Comparison of ENCODE assay signal across 22 mouse cellular contexts in the genomic region with DNA sequence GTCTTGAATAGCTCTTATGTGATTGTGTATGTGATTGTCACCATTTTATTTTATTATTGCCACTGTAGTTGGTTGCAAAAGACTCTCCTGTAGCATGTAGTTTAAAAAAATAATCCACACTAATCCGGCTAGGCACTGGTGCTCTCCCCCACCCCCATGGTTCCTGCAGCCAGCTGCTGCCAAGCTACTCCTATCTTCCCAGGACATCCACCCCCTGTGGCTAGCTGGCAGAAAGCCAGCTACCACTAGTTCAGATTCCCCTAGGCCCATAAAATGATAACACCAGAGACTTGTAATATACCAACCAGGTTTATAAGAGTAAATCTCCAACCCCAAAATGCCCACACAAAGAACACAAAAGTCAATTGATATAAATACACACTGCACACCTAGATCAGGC. TPM values are rescaled to one million over a fixed set of nuclear protein-coding genes. Genes with fewer than 3 reads are reported as not detected.
DNase-seq lines count a peak whose midpoint lies in the region; ATAC-seq and TF ChIP-seq lines count a peak whose summit lies in the region.
"Had no signal": no experiment of that assay in that cellular context is flagged by ENCODE, and none has a peak within 500 bp of the region (broad histone marks: within the 10 kb centered on the region; RNA-seq: fewer than 3 reads in every experiment).

No protein-coding gene starts in this region.

- WGBS in liver, postnatal 0 days (ENCODE audit: insufficient replicate concordance): 53% methylated on average over 1 of the region's 1 CpGs
- 71% methylated on average over 1 of the region's 1 CpGs for WGBS in liver, embryonic 11.5 days

- TF ChIP-seq CTCF in liver, postnatal 0 days (IDR thresholded peaks at IDR 0.05; ENCODE audit: low read depth): no peak
- TF ChIP-seq CTCF in MEL (IDR thresholded peaks at IDR 0.05 in 2 of 3, conservative IDR thresholded peaks at IDR 0.05 in 1 of 3; ENCODE audit: control insufficient read depth in 1 of 3, insufficient read depth in 1 of 3, low read depth in 2 of 3, low read length in 3 of 3, poor library complexity in 1 of 3, severe bottlenecking in 1 of 3): no peak

- no peak overlapping the region for H3K4me2 ChIP-seq in liver, postnatal 0 days (ENCODE audit: low read depth, low read length)
- no peak overlapping the region for H3K4me2 ChIP-seq in liver, embryonic 11.5 days
- H3K4me2 ChIP-seq: embryonic facial prominence, embryonic 13.5 days; forebrain, embryonic 13.5 days; heart, embryonic 13.5 days; hindbrain, embryonic 15.5 days had no signal

- H3K4me3 ChIP-seq in liver, postnatal 0 days (ENCODE audit: low read depth, low read length): no peak overlapping the region
- H3K4me3 ChIP-seq in liver, embryonic 11.5 days (ENCODE audit: low read depth, low read length): no peak overlapping the region
- H3K4me3 ChIP-seq in MEL (ENCODE audit: control insufficient read depth in 1 of 2, insufficient read depth in 1 of 2, low read depth in 2 of 2, low read length in 2 of 2): no peak overlapping the region
- H3K4me3 ChIP-seq: embryonic facial prominence, embryonic 13.5 days; forebrain, embryonic 13.5 days; heart, embryonic 13.5 days; hindbrain, embryonic 15.5 days had no signal

- no peaks in the 10 kb centered on the region for H3K79me2 ChIP-seq in MEL (ENCODE audit: control insufficient read depth, insufficient read depth, low read length, poor library complexity)

- TF ChIP-seq POLR2A in MEL (IDR thresholded peaks at IDR 0.05; ENCODE audit: control insufficient read depth in 1 of 2, insufficient read depth in 1 of 2, low read depth in 1 of 2, low read length in 2 of 2, poor library complexity in 1 of 2): no peak

- no peak overlapping the region for H3K27ac ChIP-seq in liver, postnatal 0 days (ENCODE audit: low read depth)
- no peak overlapping the region for H3K27ac ChIP-seq in liver, embryonic 11.5 days (ENCODE audit: low read depth, low read length)
- no peak overlapping the region for H3K27ac ChIP-seq in MEL (ENCODE audit: control insufficient read depth, low read depth, low read length)
- H3K27ac ChIP-seq: embryonic facial prominence, embryonic 13.5 days; forebrain, embryonic 13.5 days; heart, embryonic 13.5 days; hindbrain, embryonic 15.5 days had no signal

- peak; percentile 35; the same call in 1 of the 2 replicates for ATAC-seq in liver, postnatal 0 days
- no peak for ATAC-seq in liver, embryonic 11.5 days (replicated peaks; ENCODE audit: low FRiP score)
- peak; percentile 69 for ATAC-seq in common myeloid progenitor, adult 5-6 weeks (replicated peaks; ENCODE audit: low read depth, poor library complexity, severe bottlenecking)
- no peak for ATAC-seq in erythroid progenitor cell, adult 5-6 weeks (replicated peaks; ENCODE audit: low FRiP score, poor library complexity, severe bottlenecking)
- ATAC-seq: CD4-positive, CD25-positive, alpha-beta regulatory T cell, adult 4 months; forebrain, embryonic 13.5 days; forebrain, postnatal 0 days; intestine, embryonic 16.5 days had no signal

- no peaks in the 10 kb centered on the region for H3K27me3 ChIP-seq in liver, postnatal 0 days (ENCODE audit: insufficient read depth, low read length)
- H3K27me3 ChIP-seq in liver, embryonic 11.5 days (replicated peaks; ENCODE audit: control insufficient read depth, insufficient read depth, low read length): no peaks in the 10 kb centered on the region
- H3K27me3 ChIP-seq in MEL (ENCODE audit: control insufficient read depth in 1 of 2, insufficient read depth in 2 of 2, low read length in 2 of 2): no peaks in the 10 kb centered on the region
- H3K27me3 ChIP-seq: embryonic facial prominence, embryonic 13.5 days; forebrain, embryonic 13.5 days; heart, embryonic 13.5 days; hindbrain, embryonic 15.5 days had no signal

- H3K9me3 ChIP-seq in liver, postnatal 0 days (ENCODE audit: low read length): no peaks in the 10 kb centered on the region; the same call in 1 of the 2 replicates
- peaks cover 6% of the 10 kb centered on the region for H3K9me3 ChIP-seq in liver, embryonic 11.5 days (ENCODE audit: control insufficient read depth, low read length)
- H3K9me3 ChIP-seq in MEL (replicated peaks; ENCODE audit: insufficient read depth, low read length): no peaks in the 10 kb centered on the region
- H3K9me3 ChIP-seq: embryonic facial prominence, embryonic 13.5 days; forebrain, embryonic 13.5 days; hindbrain, embryonic 15.5 days had no signal

- H3K36me3 ChIP-seq in liver, postnatal 0 days (replicated peaks; ENCODE audit: insufficient read depth, low read length): peaks cover 2% of the 10 kb centered on the region; the same call in 1 of the 2 replicates
- peaks cover 6% of the 10 kb centered on the region for H3K36me3 ChIP-seq in liver, embryonic 11.5 days (ENCODE audit: control insufficient read depth, insufficient read depth, low read length)
- H3K36me3 ChIP-seq in MEL (ENCODE audit: control insufficient read depth in 1 of 2, insufficient read depth in 2 of 2, low read length in 2 of 2): peaks cover 1 to 11% of the 10 kb centered on the region in 2 experiments; a peak in 2 of 4 replicates

- no peak for DNase-seq in liver, postnatal 0 days
- DNase-seq in liver, embryonic 11.5 days (ENCODE audit: low spot score): no peak
- DNase-seq in MEL (ENCODE audit: low read depth, low spot score): peak; percentile 79
- peak; percentile 58 for DNase-seq in retina, postnatal 7 days (ENCODE audit: low read depth, low spot score)
- no peak for DNase-seq in gastrocnemius, postnatal 25 days
- DNase-seq: adrenal gland, postnatal 25 days; cerebellum, adult 8-10 months; forebrain, postnatal 0 days; gastrocnemius, postnatal 36 days; heart, adult 11 months; heart, postnatal 36 days had no signal

- H3K9ac ChIP-seq in liver, postnatal 0 days (replicated peaks): no peak overlapping the region
- H3K9ac ChIP-seq in liver, embryonic 11.5 days (ENCODE audit: low read depth, low read length): no peak overlapping the region
- no peak overlapping the region for H3K9ac ChIP-seq in MEL (ENCODE audit: control insufficient read depth, low read depth, low read length, poor library complexity, severe bottlenecking)
- H3K9ac ChIP-seq: embryonic facial prominence, embryonic 13.5 days; forebrain, embryonic 13.5 days; forebrain, postnatal 0 days; heart, embryonic 13.5 days; hindbrain, embryonic 15.5 days had no signal

- peak; percentile 46; the same call in 1 of the 2 replicates for TF ChIP-seq EP300 in liver, postnatal 0 days (IDR thresholded peaks at IDR 0.05; ENCODE audit: low read depth)
- TF ChIP-seq EP300 in MEL (IDR thresholded peaks at IDR 0.05; ENCODE audit: low read depth in 1 of 2, low read length in 2 of 2): peak; percentile 72 to 81

- TF ChIP-seq RAD21 in MEL (IDR thresholded peaks at IDR 0.05; ENCODE audit: low read depth, low read length): no peak

- H3K4me1 ChIP-seq in liver, postnatal 0 days (ENCODE audit: insufficient read depth): no peaks in the 10 kb centered on the region
- no peaks in the 10 kb centered on the region for H3K4me1 ChIP-seq in liver, embryonic 11.5 days (replicated peaks; ENCODE audit: control insufficient read depth, insufficient read depth, low read length)
- H3K4me1 ChIP-seq in MEL (ENCODE audit: control insufficient read depth in 1 of 2, insufficient read depth in 2 of 2, low read length in 2 of 2): peaks cover 3 to 10% of the 10 kb centered on the region in 2 experiments
- H3K4me1 ChIP-seq: embryonic facial prominence, embryonic 13.5 days; forebrain, embryonic 13.5 days; heart, embryonic 13.5 days; hindbrain, embryonic 15.5 days had no signal

RNA-seq across cellular contexts. Expression of a gene that starts 9.0 kb away (rescaled TPM):
- polyA plus RNA-seq in liver, postnatal 0 days (2015; fragmentation: Nextera tagmentation; extraction: Ambion mirVana): 17.7 and 21.1 TPM in 2 replicates
- polyA plus RNA-seq in liver, embryonic 11.5 days (2014; fragmentation: Nextera tagmentation; extraction: Ambion mirVana): 48.8 and 51.8 TPM in 2 replicates
- 71.4 and 84.8 TPM in 2 replicates for total RNA-seq in MEL (2012; rRNA removed)
- polyA plus RNA-seq in MEL (2012; ENCODE audit: insufficient read depth in 1 of 2, insufficient read length in 2 of 2, low read depth in 1 of 2, low replicate concordance in 2 of 2, missing spikeins in 1 of 2): 10 to 100 TPM in 1 of 2 experiments, not detected in 1; 70.5 TPM
- 10.7 and 16.0 TPM in 2 replicates for total RNA-seq in common myeloid progenitor, adult 5-6 weeks (2017)
- 4.0 and 10.1 TPM in 2 replicates for total RNA-seq in erythroid progenitor cell, adult 5-6 weeks (2015; ENCODE audit: low replicate concordance)
- total RNA-seq in erythroid progenitor cell, adult 5-6 weeks (2017; ENCODE audit: low replicate concordance): 2.8 and 8.0 TPM in 2 replicates
- total RNA-seq in gastrocnemius, postnatal 25 days (2021): 10 to 100 TPM; 60.8 to 62.0 TPM

RNA-seq across cellular contexts. Expression of a gene that starts 21.6 kb away (rescaled TPM):
- polyA plus RNA-seq in liver, postnatal 0 days (2015; fragmentation: Nextera tagmentation; extraction: Ambion mirVana): 0.11 TPM in 1 of 2 replicates, not detected in the other
- not detected in 2 replicates for polyA plus RNA-seq in liver, embryonic 11.5 days (2014; fragmentation: Nextera tagmentation; extraction: Ambion mirVana)
- not detected in 2 replicates for total RNA-seq in MEL (2012; rRNA removed)
- polyA plus RNA-seq in MEL (2012; ENCODE audit: insufficient read depth in 1 of 2, insufficient read length in 2 of 2, low read depth in 1 of 2, low replicate concordance in 2 of 2, missing spikeins in 1 of 2): not detected
- total RNA-seq in common myeloid progenitor, adult 5-6 weeks (2017): not detected in 2 replicates
- not detected in 2 replicates for total RNA-seq in erythroid progenitor cell, adult 5-6 weeks (2015; ENCODE audit: low replicate concordance)
- not detected in 2 replicates for total RNA-seq in erythroid progenitor cell, adult 5-6 weeks (2017; ENCODE audit: low replicate concordance)
- total RNA-seq in gastrocnemius, postnatal 25 days (2021): not detected
- total RNA-seq: adrenal gland, postnatal 25 days; gastrocnemius, adult 18-20 months; gastrocnemius, postnatal 36 days; heart, postnatal 36 days had no signal
- polyA plus RNA-seq: CD4-positive, CD25-positive, alpha-beta regulatory T cell, adult 4 months; embryonic facial prominence, embryonic 13.5 days; heart, embryonic 13.5 days; hindbrain, embryonic 11.5 days; intestine, embryonic 16.5 days had no signal

RNA-seq across cellular contexts. Expression of a gene that starts 37.0 kb away (rescaled TPM):
- polyA plus RNA-seq in liver, postnatal 0 days (2015; fragmentation: Nextera tagmentation; extraction: Ambion mirVana): 48.0 and 54.2 TPM in 2 replicates
- polyA plus RNA-seq in liver, embryonic 11.5 days (2014; fragmentation: Nextera tagmentation; extraction: Ambion mirVana): 6.2 and 6.8 TPM in 2 replicates
- total RNA-seq in MEL (2012; rRNA removed): 22.6 and 40.1 TPM in 2 replicates
- polyA plus RNA-seq in MEL (2012; ENCODE audit: insufficient read depth in 1 of 2, insufficient read length in 2 of 2, low read depth in 1 of 2, low replicate concordance in 2 of 2, missing spikeins in 1 of 2): 10 to 100 TPM in 1 of 2 experiments, not detected in 1; 15.5 TPM
- total RNA-seq in common myeloid progenitor, adult 5-6 weeks (2017): 2.1 and 3.7 TPM in 2 replicates
- total RNA-seq in erythroid progenitor cell, adult 5-6 weeks (2015; ENCODE audit: low replicate concordance): 13.0 and 17.6 TPM in 2 replicates
- total RNA-seq in erythroid progenitor cell, adult 5-6 weeks (2017; ENCODE audit: low replicate concordance): 41.5 and 46.1 TPM in 2 replicates
- under 1 TPM; 0.49 to 0.83 TPM for total RNA-seq in gastrocnemius, postnatal 25 days (2021)

RNA-seq across cellular contexts. Expression of a gene that starts 48.8 kb away (rescaled TPM):
- 6.4 and 6.8 TPM in 2 replicates for polyA plus RNA-seq in liver, postnatal 0 days (2015; fragmentation: Nextera tagmentation; extraction: Ambion mirVana)
- 10.4 and 11.6 TPM in 2 replicates for polyA plus RNA-seq in liver, embryonic 11.5 days (2014; fragmentation: Nextera tagmentation; extraction: Ambion mirVana)
- 10.1 and 11.3 TPM in 2 replicates for total RNA-seq in MEL (2012; rRNA removed)
- polyA plus RNA-seq in MEL (2012; ENCODE audit: insufficient read depth in 1 of 2, insufficient read length in 2 of 2, low read depth in 1 of 2, low replicate concordance in 2 of 2, missing spikeins in 1 of 2): 10 to 100 TPM in 1 of 2 experiments, not detected in 1; 13.2 TPM
- 8.7 and 11.5 TPM in 2 replicates for total RNA-seq in common myeloid progenitor, adult 5-6 weeks (2017)
- total RNA-seq in erythroid progenitor cell, adult 5-6 weeks (2015; ENCODE audit: low replicate concordance): 2.9 and 6.3 TPM in 2 replicates
- total RNA-seq in erythroid progenitor cell, adult 5-6 weeks (2017; ENCODE audit: low replicate concordance): 15.9 and 34.0 TPM in 2 replicates
- total RNA-seq in gastrocnemius, postnatal 25 days (2021): 1 to 10 TPM; 4.9 to 5.0 TPM

RNA-seq across cellular contexts. Expression of a gene that starts 55.0 kb away (rescaled TPM):
- 10.9 and 12.1 TPM in 2 replicates for polyA plus RNA-seq in liver, postnatal 0 days (2015; fragmentation: Nextera tagmentation; extraction: Ambion mirVana)
- polyA plus RNA-seq in liver, embryonic 11.5 days (2014; fragmentation: Nextera tagmentation; extraction: Ambion mirVana): 0.88 and 1.1 TPM in 2 replicates
- not detected in 2 replicates for total RNA-seq in MEL (2012; rRNA removed)
- polyA plus RNA-seq in MEL (2012; ENCODE audit: insufficient read depth in 1 of 2, insufficient read length in 2 of 2, low read depth in 1 of 2, low replicate concordance in 2 of 2, missing spikeins in 1 of 2): not detected
- total RNA-seq in common myeloid progenitor, adult 5-6 weeks (2017): not detected in 2 replicates
- total RNA-seq in erythroid progenitor cell, adult 5-6 weeks (2015; ENCODE audit: low replicate concordance): not detected in 2 replicates
- not detected in 2 replicates for total RNA-seq in erythroid progenitor cell, adult 5-6 weeks (2017; ENCODE audit: low replicate concordance)
- total RNA-seq in gastrocnemius, postnatal 25 days (2021): not detected
- total RNA-seq: forebrain, postnatal 0 days; gastrocnemius, adult 18-20 months; gastrocnemius, postnatal 36 days had no signal
- polyA plus RNA-seq: CD4-positive, CD25-positive, alpha-beta regulatory T cell, adult 4 months; forebrain, embryonic 13.5 days; forebrain, postnatal 0 days; heart, embryonic 13.5 days; heart, postnatal 0 days; hindbrain, embryonic 11.5 days; hindbrain, embryonic 15.5 days had no signal

Comparison
In these comparisons a context has a peak if more than half of its experiments do, and no peak if none do; other contexts are left out.
1. ATAC-seq: peak in liver, postnatal 0 days (single experiment) and common myeloid progenitor, adult 5-6 weeks (single experiment); none in liver, embryonic 11.5 days (single experiment) and erythroid progenitor cell, adult 5-6 weeks (single experiment).
2. DNase-seq: peak in MEL (single experiment) and retina, postnatal 7 days (single experiment); none in liver, postnatal 0 days (single experiment), liver, embryonic 11.5 days (single experiment) and gastrocnemius, postnatal 25 days (single experiment).